Mouse (Mus musculus) left cerebral cortex, postnatal 10 days (tissue): ENCODE measurements around the gene Nadk2. TPM values are rescaled to one million over a fixed set of nuclear protein-coding genes. Genes with fewer than 3 reads are reported as not detected.

Experiments
- DNase-seq, 2 experiments: peaks; one replicate each; pipeline ENCODE4 v3.0.0; 2021 to 2022; ENCODE audit warnings: low spot score in 2 of 2, mixed read lengths in 1 of 2; ENCODE audit errors: extremely low spot score in 1 of 2
- intact Hi-C: fragments of 180-260 bp; cut with DNase I; formaldehyde crosslinking; loops from one replicate; pipeline ENCODE4 v1.15.1; 2025
- total RNA-seq, 2 experiments: library from RNA; stranded (reverse); gene quantifications; 2 replicates each; pipeline ENCODE4 v1.2.3; 2021

The Nadk2 gene
- total RNA-seq, 2 experiments from 2014 or later = 30.7 to 34.9 TPM

- DNase-seq = no peak
- intact Hi-C loops = no loop called here
These were observed 15.8 kb downstream of the Nadk2 start for GRCm38 (mm10) chr15:9086813-9087212.

- intact Hi-C loops = no loop called here
- no peak for DNase-seq
These were observed 16.4 kb downstream of the Nadk2 start for GRCm38 (mm10) chr15:9087421-9087820.

GRCm38 (mm10) chr15:9087895-9088682 is 17.0 kb downstream of the Nadk2 start:
- intact Hi-C loops = no loop called here
- no peak for DNase-seq

- no peak for DNase-seq
- intact Hi-C loops = no loop called here
These were observed 17.6 kb downstream of the Nadk2 start for GRCm38 (mm10) chr15:9088683-9089072.

GRCm38 (mm10) chr15:9089136-9089720 is 18.2 kb downstream of the Nadk2 start:
- intact Hi-C loops = no loop called here
- DNase-seq = no peak

- DNase-seq = no peak
- intact Hi-C loops = no loop called here
These were observed 19.6 kb downstream of the Nadk2 start for GRCm38 (mm10) chr15:9090662-9091061.

GRCm38 (mm10) chr15:9093598-9094365 is 22.7 kb downstream of the Nadk2 start:
- no peak for DNase-seq
- intact Hi-C loops = no loop called here

- intact Hi-C loops = no loop called here
- peak; percentile 46 to 75 for DNase-seq
These were observed 23.3 kb downstream of the Nadk2 start for GRCm38 (mm10) chr15:9094366-9094750.

- no peak for DNase-seq
- intact Hi-C loops = no loop called here
These were observed 25.8 kb downstream of the Nadk2 start for GRCm38 (mm10) chr15:9096865-9097264.

- DNase-seq = no peak
- intact Hi-C loops = no loop called here
These were observed 29.5 kb downstream of the Nadk2 start for GRCm38 (mm10) chr15:9100446-9101077.

- intact Hi-C loops = no loop called here
- DNase-seq = no peak
These were observed 35.4 kb downstream of the Nadk2 start for GRCm38 (mm10) chr15:9106303-9107074.

- intact Hi-C loops = no loop called here
- no peak for DNase-seq
These were observed 39.7 kb downstream of the Nadk2 start for GRCm38 (mm10) chr15:9110526-9111347.

- intact Hi-C loops = no loop called here
- DNase-seq = no peak
These were observed 40.6 kb downstream of the Nadk2 start for GRCm38 (mm10) chr15:9111648-9112047.

GRCm38 (mm10) chr15:9113556-9113955 is 42.5 kb downstream of the Nadk2 start:
- no peak for DNase-seq
- intact Hi-C loops = no loop called here

- no peak for DNase-seq
These were observed 43.1 kb downstream of the Nadk2 start for GRCm38 (mm10) chr15:9114131-9114530.

GRCm38 (mm10) chr15:9114599-9114998 is 43.5 kb downstream of the Nadk2 start:
- DNase-seq = no peak
- intact Hi-C loops = no loop called here

More at GRCm38 (mm10) chr15:9114131-9114530, 43.1 kb downstream of the Nadk2 start:
- intact Hi-C loops = no loop called here

- DNase-seq = no peak
- intact Hi-C loops = no loop called here
These were observed 47.8 kb downstream of the Nadk2 start for GRCm38 (mm10) chr15:9118852-9119251.

GRCm38 (mm10) chr15:9120081-9120480 is 49.0 kb downstream of the Nadk2 start:
- intact Hi-C loops = no loop called here
- peak in 1 of 2 experiments; percentile 32 for DNase-seq
